Mouse (Mus musculus): Measurements from ENCODE around the gene Auts2. TPM values are rescaled to one million over a fixed set of nuclear protein-coding genes. Genes with fewer than 3 reads are reported as not detected.
A peak's percentile ranks its signal among the peaks of the same experiment; 100 is the strongest.

Auts2 gene
- polyA plus RNA-seq, 1 experiment from 2014 or later: 34.5 TPM

GRCm38 (mm10) chr5:132541951-132542350, 1.2 kb downstream of the Auts2 start:
- Histone ChIP-seq H3K27me3 (replicated peaks; ENCODE audit: control insufficient read depth, insufficient read depth, low read length) (no peaks in the 10 kb centered on the region), H3K4me3 (ENCODE audit: low read depth, low read length) (peak overlapping the region; percentile 82), H3K27ac (ENCODE audit: low read depth, low read length) (peak overlapping the region; percentile 92), H3K4me1 (ENCODE audit: control insufficient read depth, insufficient read depth, low read length) (peaks cover 22% of the 10 kb centered on the region), H3K9me3 (replicated peaks; ENCODE audit: control insufficient read depth, low read length) (no peaks in the 10 kb centered on the region), H3K4me2 (ENCODE audit: low read length) (peak overlapping the region; percentile 72), H3K36me3 (ENCODE audit: control insufficient read depth, insufficient read depth, low read length) (no peaks in the 10 kb centered on the region), H3K9ac (ENCODE audit: low read length) (peak overlapping the region; percentile 90)
- DNase-seq (ENCODE audit: low spot score): peak; percentile 68
- WGBS: under 1% methylated on average over 19 of the region's 21 CpGs
- no peak for ATAC-seq

GRCm38 (mm10) chr5:132541371-132541931, 1.7 kb downstream of the Auts2 start:
- peak overlapping the region; percentile 72 for H3K4me2 ChIP-seq (ENCODE audit: low read length)
- peaks cover 24% of the 10 kb centered on the region for H3K4me1 ChIP-seq (ENCODE audit: control insufficient read depth, insufficient read depth, low read length)
- no peaks in the 10 kb centered on the region for H3K36me3 ChIP-seq (ENCODE audit: control insufficient read depth, insufficient read depth, low read length)
- under 1% methylated on average over 46 of the region's 46 CpGs for WGBS
- DNase-seq (ENCODE audit: low spot score): no peak
- no peaks in the 10 kb centered on the region for H3K9me3 ChIP-seq (replicated peaks; ENCODE audit: control insufficient read depth, low read length)
- peak overlapping the region; percentile 92 for H3K27ac ChIP-seq (ENCODE audit: low read depth, low read length)
- no peaks in the 10 kb centered on the region for H3K27me3 ChIP-seq (replicated peaks; ENCODE audit: control insufficient read depth, insufficient read depth, low read length)
- no peak for ATAC-seq
- peak overlapping the region; percentile 82 for H3K4me3 ChIP-seq (ENCODE audit: low read depth, low read length)
- peak overlapping the region; percentile 90 for H3K9ac ChIP-seq (ENCODE audit: low read length)

GRCm38 (mm10) chr5:132540841-132541311, 2.3 kb downstream of the Auts2 start:
- Histone ChIP-seq H3K4me2 (ENCODE audit: low read length) (peak overlapping the region; percentile 72), H3K36me3 (ENCODE audit: control insufficient read depth, insufficient read depth, low read length) (no peaks in the 10 kb centered on the region), H3K27me3 (replicated peaks; ENCODE audit: control insufficient read depth, insufficient read depth, low read length) (no peaks in the 10 kb centered on the region), H3K4me1 (ENCODE audit: control insufficient read depth, insufficient read depth, low read length) (peaks cover 23% of the 10 kb centered on the region), H3K27ac (ENCODE audit: low read depth, low read length) (peak overlapping the region; percentile 92; the same call in 1 of the 2 replicates), H3K9ac (ENCODE audit: low read length) (peak overlapping the region; percentile 90), H3K4me3 (ENCODE audit: low read depth, low read length) (peak overlapping the region; percentile 82), H3K9me3 (replicated peaks; ENCODE audit: control insufficient read depth, low read length) (no peaks in the 10 kb centered on the region)
- 2% methylated on average over 7 of the region's 7 CpGs for WGBS
- ATAC-seq (no peak), DNase-seq (ENCODE audit: low spot score) (peak; percentile 66)

- H3K9me3 ChIP-seq (replicated peaks; ENCODE audit: control insufficient read depth, low read length): no peaks in the 10 kb centered on the region
- ATAC-seq (no peak), DNase-seq (ENCODE audit: low spot score) (no peak)
- H3K27ac ChIP-seq (ENCODE audit: low read depth, low read length): no peak overlapping the region
- no peak overlapping the region for H3K4me3 ChIP-seq (ENCODE audit: low read depth, low read length)
- H3K4me2 ChIP-seq (ENCODE audit: low read length): no peak overlapping the region
- H3K4me1 ChIP-seq (ENCODE audit: control insufficient read depth, insufficient read depth, low read length): peaks cover 29% of the 10 kb centered on the region
- H3K9ac ChIP-seq (ENCODE audit: low read length): no peak overlapping the region
- H3K36me3 ChIP-seq (ENCODE audit: control insufficient read depth, insufficient read depth, low read length): no peaks in the 10 kb centered on the region
- no peaks in the 10 kb centered on the region for H3K27me3 ChIP-seq (replicated peaks; ENCODE audit: control insufficient read depth, insufficient read depth, low read length)
- 84% methylated on average over 4 of the region's 4 CpGs for WGBS
Measured at GRCm38 (mm10) chr5:132537475-132537874, 5.7 kb downstream of the Auts2 start.

GRCm38 (mm10) chr5:132526395-132526794, 16.7 kb downstream of the Auts2 start:
- Histone ChIP-seq H3K27me3 (replicated peaks; ENCODE audit: control insufficient read depth, insufficient read depth, low read length) (no peaks in the 10 kb centered on the region), H3K4me1 (ENCODE audit: control insufficient read depth, insufficient read depth, low read length) (peaks cover 73% of the 10 kb centered on the region), H3K4me2 (ENCODE audit: low read length) (no peak overlapping the region), H3K36me3 (ENCODE audit: control insufficient read depth, insufficient read depth, low read length) (no peaks in the 10 kb centered on the region), H3K4me3 (ENCODE audit: low read depth, low read length) (no peak overlapping the region), H3K9me3 (replicated peaks; ENCODE audit: control insufficient read depth, low read length) (no peaks in the 10 kb centered on the region), H3K27ac (ENCODE audit: low read depth, low read length) (no peak overlapping the region), H3K9ac (ENCODE audit: low read length) (no peak overlapping the region)
- ATAC-seq (no peak), DNase-seq (ENCODE audit: low spot score) (peak; percentile 51)
- WGBS: 21% methylated on average over 3 of the region's 3 CpGs

- Histone ChIP-seq H3K4me1 (ENCODE audit: control insufficient read depth, insufficient read depth, low read length) (peaks cover 66% of the 10 kb centered on the region), H3K4me3 (ENCODE audit: low read depth, low read length) (no peak overlapping the region), H3K9me3 (replicated peaks; ENCODE audit: control insufficient read depth, low read length) (no peaks in the 10 kb centered on the region), H3K4me2 (ENCODE audit: low read length) (no peak overlapping the region), H3K27ac (ENCODE audit: low read depth, low read length) (no peak overlapping the region), H3K27me3 (replicated peaks; ENCODE audit: control insufficient read depth, insufficient read depth, low read length) (no peaks in the 10 kb centered on the region), H3K9ac (ENCODE audit: low read length) (no peak overlapping the region), H3K36me3 (ENCODE audit: control insufficient read depth, insufficient read depth, low read length) (no peaks in the 10 kb centered on the region)
- DNase-seq (ENCODE audit: low spot score): no peak
- WGBS: 49% methylated on average over 12 of the region's 12 CpGs
- no peak for ATAC-seq
Measured at GRCm38 (mm10) chr5:132521358-132521873, 21.7 kb downstream of the Auts2 start.

- ATAC-seq (no peak), DNase-seq (ENCODE audit: low spot score) (no peak)
- no peak overlapping the region for H3K27ac ChIP-seq (ENCODE audit: low read depth, low read length)
- H3K4me3 ChIP-seq (ENCODE audit: low read depth, low read length): no peak overlapping the region
- peaks cover 54% of the 10 kb centered on the region for H3K4me1 ChIP-seq (ENCODE audit: control insufficient read depth, insufficient read depth, low read length)
- 21% methylated on average over 6 of the region's 6 CpGs for WGBS
- no peaks in the 10 kb centered on the region for H3K27me3 ChIP-seq (replicated peaks; ENCODE audit: control insufficient read depth, insufficient read depth, low read length)
- no peak overlapping the region for H3K4me2 ChIP-seq (ENCODE audit: low read length)
- H3K9me3 ChIP-seq (replicated peaks; ENCODE audit: control insufficient read depth, low read length): no peaks in the 10 kb centered on the region
- no peak overlapping the region for H3K9ac ChIP-seq (ENCODE audit: low read length)
- no peaks in the 10 kb centered on the region for H3K36me3 ChIP-seq (ENCODE audit: control insufficient read depth, insufficient read depth, low read length)
Measured at GRCm38 (mm10) chr5:132517879-132518278, 25.3 kb downstream of the Auts2 start.

GRCm38 (mm10) chr5:132514521-132514920, 28.6 kb downstream of the Auts2 start:
- no peaks in the 10 kb centered on the region for H3K9me3 ChIP-seq (replicated peaks; ENCODE audit: control insufficient read depth, low read length)
- H3K27ac ChIP-seq (ENCODE audit: low read depth, low read length): no peak overlapping the region
- H3K36me3 ChIP-seq (ENCODE audit: control insufficient read depth, insufficient read depth, low read length): no peaks in the 10 kb centered on the region
- no peak for ATAC-seq
- H3K4me1 ChIP-seq (ENCODE audit: control insufficient read depth, insufficient read depth, low read length): peaks cover 47% of the 10 kb centered on the region
- WGBS: 92% methylated on average over 6 of the region's 6 CpGs
- no peak overlapping the region for H3K4me2 ChIP-seq (ENCODE audit: low read length)
- no peaks in the 10 kb centered on the region for H3K27me3 ChIP-seq (replicated peaks; ENCODE audit: control insufficient read depth, insufficient read depth, low read length)
- DNase-seq (ENCODE audit: low spot score): no peak
- H3K4me3 ChIP-seq (ENCODE audit: low read depth, low read length): no peak overlapping the region
- H3K9ac ChIP-seq (ENCODE audit: low read length): no peak overlapping the region

- ATAC-seq (no peak), DNase-seq (ENCODE audit: low spot score) (no peak)
- no peaks in the 10 kb centered on the region for H3K9me3 ChIP-seq (replicated peaks; ENCODE audit: control insufficient read depth, low read length)
- no peaks in the 10 kb centered on the region for H3K27me3 ChIP-seq (replicated peaks; ENCODE audit: control insufficient read depth, insufficient read depth, low read length)
- no peak overlapping the region for H3K4me2 ChIP-seq (ENCODE audit: low read length)
- H3K27ac ChIP-seq (ENCODE audit: low read depth, low read length): no peak overlapping the region
- H3K9ac ChIP-seq (ENCODE audit: low read length): no peak overlapping the region
- no peak overlapping the region for H3K4me3 ChIP-seq (ENCODE audit: low read depth, low read length)
- H3K36me3 ChIP-seq (ENCODE audit: control insufficient read depth, insufficient read depth, low read length): no peaks in the 10 kb centered on the region
- WGBS: 56% methylated on average over 7 of the region's 7 CpGs
- peaks cover 39% of the 10 kb centered on the region for H3K4me1 ChIP-seq (ENCODE audit: control insufficient read depth, insufficient read depth, low read length)
Measured at GRCm38 (mm10) chr5:132513206-132513605, 29.9 kb downstream of the Auts2 start.
